Mouse (Mus musculus): ENCODE measurements around the gene Rflna.

Rflna gene

GRCm38 (mm10) chr5:125053661-125054060 lies 50.6 kb downstream of the Rflna start:
- DNase-seq, result no peak

DNA sequence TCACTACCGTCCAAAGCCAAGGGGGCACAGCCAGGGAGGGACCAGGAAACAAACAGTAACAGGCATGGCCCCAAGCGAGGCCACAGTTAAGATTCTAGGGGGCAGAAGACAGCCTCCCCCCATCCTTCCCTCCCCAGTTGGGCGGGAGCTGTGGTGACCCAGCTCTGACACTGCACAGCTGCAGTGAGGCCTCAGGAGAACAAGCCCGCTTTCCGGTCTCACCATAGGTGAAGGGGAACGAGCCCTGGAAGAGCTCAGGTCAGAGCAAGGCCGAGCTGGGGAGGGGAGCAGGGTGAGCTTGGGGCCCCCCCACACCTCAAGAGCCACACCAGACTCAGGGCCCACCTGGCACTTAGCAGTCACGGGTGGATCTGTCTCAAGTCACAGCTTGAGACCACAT lies 52.9 kb downstream of the Rflna start:
- peak; percentile 49 to 68 for DNase-seq

GRCm38 (mm10) chr5:125056331-125056695 lies 53.3 kb downstream of the Rflna start:
- DNase-seq, result no peak

- DNase-seq, result no peak
Observed at GRCm38 (mm10) chr5:125056696-125057554, 53.9 kb downstream of the Rflna start.

DNA sequence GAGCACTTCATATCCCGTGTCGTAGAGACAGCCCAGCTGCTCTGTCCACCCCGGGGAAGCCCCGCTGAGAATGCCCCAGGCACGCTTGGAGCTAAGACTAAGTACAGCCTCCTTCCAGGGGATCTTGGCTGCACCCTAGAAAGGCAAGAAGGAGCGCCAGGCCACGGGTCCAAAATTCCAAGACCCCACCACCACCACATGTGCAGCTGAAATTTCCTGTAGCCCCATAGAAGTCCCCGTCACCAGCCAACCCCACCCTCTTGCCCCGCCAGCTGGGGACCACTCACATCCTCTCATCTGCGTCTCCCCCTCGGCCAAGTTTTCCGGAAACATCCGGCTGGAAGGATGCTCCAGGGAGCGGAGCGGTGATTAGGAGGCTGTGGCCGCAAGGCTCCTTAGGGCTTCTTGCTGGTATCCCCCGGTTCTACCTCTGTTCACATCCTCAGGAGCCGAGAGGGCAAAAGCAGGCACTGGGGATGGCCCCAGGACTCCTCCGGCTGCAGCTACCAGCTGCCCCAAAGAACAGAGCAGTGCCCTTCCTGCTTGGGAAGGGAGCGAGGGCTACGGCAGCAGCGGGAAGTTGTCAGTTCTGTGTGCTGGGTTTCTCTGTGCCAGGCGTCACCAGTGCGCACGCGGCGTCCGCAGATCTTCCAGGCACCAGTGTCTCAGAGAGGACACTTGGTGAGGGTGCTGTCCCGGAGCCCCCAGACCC lies 54.7 kb downstream of the Rflna start:
- peak; percentile 20 to 43 for DNase-seq

DNA sequence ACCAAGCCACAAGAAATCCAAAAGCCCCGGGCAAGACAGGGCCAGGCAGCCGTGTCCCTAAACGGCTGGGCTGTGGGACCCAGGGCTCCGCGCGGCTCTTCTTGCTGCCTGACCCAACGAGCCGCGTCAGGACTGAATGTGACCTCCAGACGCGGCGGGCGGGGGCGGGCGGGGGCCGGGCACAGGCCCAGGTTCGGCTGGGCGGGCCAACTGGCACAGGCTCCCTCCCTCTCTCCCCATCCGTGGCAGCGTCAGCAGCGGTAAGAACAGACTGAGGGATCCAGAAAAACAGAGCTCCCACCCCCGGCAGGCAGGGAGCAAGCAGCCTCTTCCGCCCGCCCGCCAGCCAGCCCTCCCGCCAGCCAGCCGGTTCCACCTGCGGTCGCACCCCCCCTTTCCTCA lies 55.2 kb downstream of the Rflna start:
- DNase-seq, result peak; percentile 18 to 52
